Mouse (Mus musculus) heart, adult 2 months (tissue): ENCODE measurements around the gene Cap1.

Experiments used
- CTCF ChIP-seq: fragments of 200-600 bp; IDR thresholded peaks from 2 replicates; pipeline ENCODE4 v1.8.1; 2022; ENCODE audit warnings: antibody characterized with exemption, mild to moderate bottlenecking, moderate library complexity
- POLR2A ChIP-seq: fragments of 200-500 bp; IDR thresholded peaks from 2 replicates; pipeline ENCODE4 v1.6.1; 2011; ENCODE audit warnings: mild to moderate bottlenecking, low read depth, low read length, control low read depth; ENCODE audit not compliant: insufficient read depth

DNA sequence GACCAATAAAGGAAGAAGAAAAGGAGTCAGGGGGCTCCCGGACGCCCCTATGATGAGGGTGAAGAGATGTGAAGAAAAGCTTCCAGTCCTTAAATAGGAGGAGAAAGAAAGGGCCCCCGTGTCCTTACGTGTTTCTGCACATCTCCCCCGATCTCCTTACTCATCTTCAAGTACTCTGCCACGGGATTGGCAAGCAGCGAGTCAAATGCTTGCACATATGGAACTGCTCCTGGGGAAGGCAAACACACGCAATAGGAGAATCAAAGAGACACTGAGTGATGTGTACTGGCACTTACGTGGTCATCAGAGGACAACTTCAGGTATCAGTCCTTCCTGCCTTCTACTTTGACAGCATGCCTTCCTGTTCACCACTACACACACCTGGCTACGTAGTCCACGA, 14.6 kb downstream of the Cap1 start:
- TF ChIP-seq CTCF, result no peak
- no peak for TF ChIP-seq POLR2A
